23 mouse cellular contexts compared by ENCODE assay signal in the genomic region with DNA sequence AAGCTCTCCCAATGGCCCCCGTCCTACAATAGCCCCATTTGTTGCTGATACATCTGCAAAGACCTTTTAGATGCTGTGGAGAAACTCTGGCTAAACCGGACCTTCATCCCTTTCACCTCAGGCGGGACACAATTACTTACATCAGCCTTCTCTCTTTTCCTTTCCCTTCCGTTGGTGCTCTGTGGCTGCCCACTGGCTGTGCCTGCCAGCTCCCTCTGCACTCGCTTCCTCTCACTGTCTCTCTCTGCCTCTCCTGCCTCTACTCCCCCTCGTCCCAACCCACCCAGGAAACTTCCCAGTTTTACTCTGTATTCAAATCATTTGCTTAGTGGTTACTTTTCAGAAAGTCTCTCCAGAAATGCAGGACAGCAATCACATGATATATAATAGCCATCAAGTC. TPM values are rescaled to one million over a fixed set of nuclear protein-coding genes. Genes with fewer than 3 reads are reported as not detected.
"Had no signal": no experiment of that assay in that cellular context is flagged by ENCODE, and none has a peak within 500 bp of the region (broad histone marks: within the 10 kb centered on the region; RNA-seq: fewer than 3 reads in every experiment).

No protein-coding gene starts in this region.

- DNase-seq: kidney, adult 2 months; layer of hippocampus, adult 9-11 months; liver; lung, adult 18-20 months; lung, postnatal 14 days; thymus, postnatal 25 days had no signal

- H3K4me2 ChIP-seq: limb, embryonic 13.5 days; liver, embryonic 12.5 days; liver, embryonic 15.5 days; lung, embryonic 15.5 days; midbrain, embryonic 12.5 days; midbrain, embryonic 15.5 days; neural tube, embryonic 13.5 days had no signal

- H3K36me3 ChIP-seq: limb, embryonic 10.5 days; limb, embryonic 13.5 days; liver, embryonic 12.5 days; liver, embryonic 15.5 days; lung, embryonic 15.5 days; midbrain, embryonic 12.5 days; midbrain, embryonic 15.5 days; neural tube, embryonic 13.5 days had no signal

- ATAC-seq: intestine, postnatal 0 days; liver, embryonic 12.5 days; midbrain, embryonic 15.5 days had no signal

- H3K4me3 ChIP-seq: layer of hippocampus, adult 2 months; limb, embryonic 10.5 days; limb, embryonic 13.5 days; liver, embryonic 12.5 days; liver, embryonic 15.5 days; lung, embryonic 15.5 days; midbrain, embryonic 12.5 days; midbrain, embryonic 15.5 days; neural tube, embryonic 13.5 days had no signal

- H3K27ac ChIP-seq: kidney, postnatal 0 days; layer of hippocampus, adult 2 months; limb, embryonic 10.5 days; limb, embryonic 13.5 days; liver, embryonic 12.5 days; liver, embryonic 15.5 days; lung, embryonic 15.5 days; macrophage; midbrain, embryonic 12.5 days; midbrain, embryonic 15.5 days; neural tube, embryonic 13.5 days had no signal

- H3K27me3 ChIP-seq: limb, embryonic 13.5 days; liver, embryonic 15.5 days; lung, embryonic 15.5 days; midbrain, embryonic 15.5 days; neural tube, embryonic 13.5 days had no signal

- H3K9ac ChIP-seq: limb, embryonic 13.5 days; liver, embryonic 12.5 days; liver, embryonic 15.5 days; lung, embryonic 15.5 days; midbrain, embryonic 12.5 days; midbrain, embryonic 15.5 days; neural tube, embryonic 13.5 days had no signal

- H3K9me3 ChIP-seq: limb, embryonic 10.5 days; limb, embryonic 13.5 days; liver, embryonic 12.5 days; liver, embryonic 15.5 days; lung, embryonic 15.5 days; midbrain, embryonic 12.5 days; midbrain, embryonic 15.5 days had no signal

- H3K4me1 ChIP-seq: limb, embryonic 10.5 days; limb, embryonic 13.5 days; liver, embryonic 15.5 days; lung, embryonic 15.5 days; midbrain, embryonic 12.5 days; midbrain, embryonic 15.5 days; neural tube, embryonic 13.5 days had no signal

RNA-seq across cellular contexts. Expression of a gene that starts 5.6 kb away (rescaled TPM):
- total RNA-seq: layer of hippocampus, adult 2 months; left cerebral cortex, adult 18-20 months; left cerebral cortex, postnatal 25 days had no signal
- polyA plus RNA-seq: limb, embryonic 10.5 days; limb, embryonic 13.5 days; lung, embryonic 15.5 days; macrophage; midbrain, embryonic 12.5 days; midbrain, embryonic 15.5 days; neural tube, embryonic 13.5 days; spleen, adult 2 months; testis, adult 2 months; thymus, postnatal 0 days had no signal
